Mouse (Mus musculus): ENCODE measurements at regions not wholly inside any gene's neighbourhood (a gene's known extent, or its start where the extent isn't known, plus 50 kb on each side); places are given as distances from the start of the nearest gene placed in this dataset.

- no peak overlapping the region for H3K4me3 ChIP-seq (ENCODE audit: insufficient read depth, low read length)
- H3K27ac ChIP-seq (ENCODE audit: insufficient read depth, low read length): no peak overlapping the region
- no peak for TF ChIP-seq POLR2A (IDR thresholded peaks at IDR 0.05; ENCODE audit: extremely low read depth, insufficient read depth, low read length)
- no peak for TF ChIP-seq CTCF (IDR thresholded peaks at IDR 0.05; ENCODE audit: extremely low read depth, insufficient read depth, low read length)
- peaks cover 23% of the 10 kb centered on the region for H3K4me1 ChIP-seq (ENCODE audit: control insufficient read depth, insufficient read depth, low read length)
These were observed 84.9 kb upstream of the Bod1 start for GRCm38 (mm10) chr11:31756355-31757145.

GRCm38 (mm10) chr11:31759868-31760765, 88.4 kb upstream of the Bod1 start:
- Histone ChIP-seq H3K27ac (ENCODE audit: insufficient read depth, low read length) (peak overlapping the region; percentile 16), H3K4me3 (ENCODE audit: insufficient read depth, low read length) (no peak overlapping the region), H3K4me1 (ENCODE audit: control insufficient read depth, insufficient read depth, low read length) (peaks cover 19% of the 10 kb centered on the region)
- TF ChIP-seq POLR2A (IDR thresholded peaks at IDR 0.05; ENCODE audit: extremely low read depth, insufficient read depth, low read length): no peak
- no peak for TF ChIP-seq CTCF (IDR thresholded peaks at IDR 0.05; ENCODE audit: extremely low read depth, insufficient read depth, low read length)

GRCm38 (mm10) chr11:31763856-31764255, 92.2 kb upstream of the Bod1 start:
- Histone ChIP-seq H3K4me1 (ENCODE audit: control insufficient read depth, insufficient read depth, low read length) (peaks cover 20% of the 10 kb centered on the region), H3K4me3 (ENCODE audit: insufficient read depth, low read length) (no peak overlapping the region), H3K27ac (ENCODE audit: insufficient read depth, low read length) (no peak overlapping the region)
- TF ChIP-seq CTCF (IDR thresholded peaks at IDR 0.05; ENCODE audit: extremely low read depth, insufficient read depth, low read length): no peak
- TF ChIP-seq POLR2A (IDR thresholded peaks at IDR 0.05; ENCODE audit: extremely low read depth, insufficient read depth, low read length): no peak

DNA sequence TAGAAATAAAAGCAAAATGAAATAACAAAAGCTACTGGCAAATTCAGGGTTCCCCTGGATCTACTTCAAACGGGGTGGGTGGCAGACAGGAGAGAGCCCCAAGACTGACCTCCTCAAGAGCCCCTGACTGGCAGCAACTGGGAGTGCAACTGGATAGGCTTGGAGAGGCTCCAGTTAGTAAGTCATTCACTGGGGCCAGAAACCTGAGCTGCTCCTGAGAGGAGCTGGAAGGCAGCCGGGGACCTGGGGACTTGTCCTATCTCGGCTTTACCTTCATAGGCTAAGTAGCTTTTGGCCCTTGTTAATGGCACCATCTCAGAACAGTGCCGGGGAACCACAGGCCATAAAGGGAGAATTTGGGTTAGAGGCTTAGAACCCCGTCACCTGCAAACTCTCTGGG, 94.6 kb upstream of the Bod1 start:
- TF ChIP-seq CTCF (IDR thresholded peaks at IDR 0.05; ENCODE audit: extremely low read depth, insufficient read depth, low read length): no peak
- TF ChIP-seq POLR2A (IDR thresholded peaks at IDR 0.05; ENCODE audit: extremely low read depth, insufficient read depth, low read length): no peak
- Histone ChIP-seq H3K4me3 (ENCODE audit: insufficient read depth, low read length) (no peak overlapping the region), H3K27ac (ENCODE audit: insufficient read depth, low read length) (no peak overlapping the region), H3K4me1 (ENCODE audit: control insufficient read depth, insufficient read depth, low read length) (peaks cover 15% of the 10 kb centered on the region)

DNA sequence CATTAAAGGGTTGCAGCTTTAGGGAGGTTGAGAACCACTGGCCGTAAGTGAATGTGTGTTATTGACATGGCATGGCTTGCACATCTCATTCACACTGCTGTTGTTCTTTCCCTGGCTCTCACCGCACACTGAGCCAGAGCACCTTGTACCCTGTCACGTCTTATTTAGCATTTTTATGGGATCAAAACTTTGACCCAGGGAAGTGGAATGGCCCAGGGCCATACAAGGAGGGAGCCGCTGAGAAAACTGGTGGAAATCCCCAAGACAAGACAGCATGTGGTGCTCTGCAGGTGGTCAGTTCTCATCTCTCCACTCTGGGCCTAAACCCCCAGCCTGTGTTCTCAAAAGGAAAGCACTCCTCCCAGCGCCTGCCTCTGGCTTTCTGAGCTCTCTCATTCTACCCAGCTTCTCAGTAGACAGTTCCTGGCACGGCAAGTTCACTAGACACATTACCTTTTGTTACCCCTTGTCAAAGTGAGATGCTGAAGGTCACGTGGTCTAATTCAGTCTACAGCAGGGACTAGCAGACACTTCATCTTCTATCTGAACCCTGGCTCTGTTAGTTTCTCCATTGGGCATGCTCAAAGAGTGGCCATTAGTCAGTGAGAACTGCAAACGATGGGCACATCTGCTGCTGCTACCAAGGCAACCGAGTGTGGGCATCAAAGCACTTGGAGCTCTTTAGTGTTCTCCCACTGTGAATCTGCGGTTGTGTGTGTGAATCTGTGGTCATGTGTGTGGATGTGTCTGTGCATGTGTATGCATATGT, 96.2 kb upstream of the Bod1 start:
- no peak overlapping the region for H3K4me3 ChIP-seq (ENCODE audit: insufficient read depth, low read length)
- no peak overlapping the region for H3K27ac ChIP-seq (ENCODE audit: insufficient read depth, low read length)
- peaks cover 16% of the 10 kb centered on the region for H3K4me1 ChIP-seq (ENCODE audit: control insufficient read depth, insufficient read depth, low read length)
- TF ChIP-seq CTCF (IDR thresholded peaks at IDR 0.05; ENCODE audit: extremely low read depth, insufficient read depth, low read length): no peak
- TF ChIP-seq POLR2A (IDR thresholded peaks at IDR 0.05; ENCODE audit: extremely low read depth, insufficient read depth, low read length): no peak

GRCm38 (mm10) chr11:31769804-31770654, 98.3 kb upstream of the Bod1 start:
- H3K4me3 ChIP-seq (ENCODE audit: insufficient read depth, low read length): no peak overlapping the region
- no peak for TF ChIP-seq CTCF (IDR thresholded peaks at IDR 0.05; ENCODE audit: extremely low read depth, insufficient read depth, low read length)
- TF ChIP-seq POLR2A (IDR thresholded peaks at IDR 0.05; ENCODE audit: extremely low read depth, insufficient read depth, low read length): no peak
- peaks cover 12% of the 10 kb centered on the region for H3K4me1 ChIP-seq (ENCODE audit: control insufficient read depth, insufficient read depth, low read length)
- peak overlapping the region; percentile 86 for H3K27ac ChIP-seq (ENCODE audit: insufficient read depth, low read length)

DNA sequence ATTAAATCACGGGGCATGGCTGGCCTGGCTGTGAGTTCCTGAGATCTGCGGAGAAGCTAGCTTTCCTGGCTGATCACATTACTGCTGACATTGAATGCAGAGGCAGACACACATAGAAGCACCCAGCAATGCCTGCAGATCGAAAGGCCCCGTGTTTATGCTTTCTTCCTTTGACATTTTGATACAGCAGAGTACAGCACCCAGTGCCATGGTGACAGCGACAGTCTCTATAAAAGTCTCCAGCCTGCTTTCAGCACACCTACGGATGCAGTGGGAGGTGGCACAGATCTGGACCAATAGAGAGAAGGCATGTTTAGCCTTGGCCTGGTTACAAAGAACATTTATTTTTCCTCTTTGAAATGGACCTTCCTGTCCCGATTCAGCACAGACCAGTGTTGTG, 99.2 kb upstream of the Bod1 start:
- Histone ChIP-seq H3K4me3 (ENCODE audit: insufficient read depth, low read length) (no peak overlapping the region), H3K4me1 (ENCODE audit: control insufficient read depth, insufficient read depth, low read length) (peaks cover 12% of the 10 kb centered on the region), H3K27ac (ENCODE audit: insufficient read depth, low read length) (peak overlapping the region; percentile 86)
- TF ChIP-seq CTCF (IDR thresholded peaks at IDR 0.05; ENCODE audit: extremely low read depth, insufficient read depth, low read length) (no peak), POLR2A (IDR thresholded peaks at IDR 0.05; ENCODE audit: extremely low read depth, insufficient read depth, low read length) (peak; percentile 59)

DNA sequence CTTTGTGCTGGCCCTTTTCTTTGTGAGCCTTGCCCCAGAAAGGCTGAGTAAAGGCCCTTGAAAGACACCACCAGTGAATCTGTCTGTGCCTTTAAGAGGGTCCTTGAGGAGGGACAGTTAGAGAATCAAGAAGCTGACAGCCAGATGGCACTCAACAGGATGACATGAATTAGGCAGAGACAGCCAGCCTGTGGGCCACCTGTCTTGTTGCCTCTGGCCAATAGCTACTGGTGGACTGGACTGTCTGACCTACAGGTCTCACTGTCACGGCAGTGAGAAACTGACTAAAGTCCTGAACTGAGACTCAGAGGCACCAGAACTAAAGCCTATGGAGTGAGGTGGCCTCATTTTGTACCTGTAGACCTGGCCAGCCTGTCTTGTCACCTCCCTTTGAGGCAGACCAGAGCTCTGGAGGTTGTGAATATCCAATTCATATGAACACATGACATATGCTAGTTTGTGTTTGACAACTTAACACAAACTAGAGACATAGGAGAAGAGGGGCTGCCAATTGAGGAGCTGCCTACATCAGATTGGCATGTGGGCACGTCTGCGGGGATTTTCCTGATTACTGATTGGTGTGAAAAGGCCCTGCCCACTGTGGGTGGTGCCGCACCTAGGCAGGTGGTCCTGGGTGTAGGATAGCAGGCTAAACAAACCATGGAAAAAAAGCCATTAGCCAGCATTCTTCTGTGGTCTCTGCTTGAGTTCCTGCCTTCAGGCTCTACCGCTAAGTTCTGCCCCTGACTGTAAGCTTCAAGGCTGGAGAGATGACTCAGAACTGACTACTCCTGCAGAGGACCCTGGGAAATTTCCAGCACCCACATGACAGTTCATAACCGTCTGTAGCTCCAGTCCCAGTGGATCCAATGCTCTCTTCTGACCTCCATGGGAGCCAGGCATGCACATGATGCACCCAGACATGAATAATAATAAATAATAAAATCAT, 100.1 kb upstream of the Bod1 start:
- TF ChIP-seq CTCF (IDR thresholded peaks at IDR 0.05; ENCODE audit: extremely low read depth, insufficient read depth, low read length) (no peak), POLR2A (IDR thresholded peaks at IDR 0.05; ENCODE audit: extremely low read depth, insufficient read depth, low read length) (no peak)
- Histone ChIP-seq H3K4me1 (ENCODE audit: control insufficient read depth, insufficient read depth, low read length) (peaks cover 12% of the 10 kb centered on the region), H3K4me3 (ENCODE audit: insufficient read depth, low read length) (no peak overlapping the region), H3K27ac (ENCODE audit: insufficient read depth, low read length) (peak overlapping the region; percentile 36)
